In genomic region chr1:18058211-18058971, GRCm38 (mm10) we compare ENCODE assay signal across 8 mouse cellular contexts.
A peak's percentile ranks its signal among the peaks of the same experiment; 100 is the strongest.
DNase-seq lines count a peak whose midpoint lies in the region; ATAC-seq and TF ChIP-seq lines count a peak whose summit lies in the region.

No protein-coding gene starts in this region.

- under 1% methylated on average over 76 of the region's 77 CpGs for WGBS in forebrain, embryonic 16.5 days
- WGBS in midbrain, embryonic 15.5 days, result under 1% methylated on average over 75 of the region's 77 CpGs

- peak overlapping the region; percentile 95 for H3K4me2 ChIP-seq in forebrain, embryonic 16.5 days (ENCODE audit: low read length)
- peak overlapping the region; percentile 96 for H3K4me2 ChIP-seq in midbrain, embryonic 15.5 days

- DNase-seq in cerebellum, adult 18-20 months, result peak; percentile 6 to 7
- DNase-seq in cerebellum, adult 11-12 months, result no peak
- DNase-seq in ZHBTc4 (ENCODE audit: low read depth, low spot score), result peak; percentile 68
- peak; percentile 40 to 43 for DNase-seq in left cerebral cortex, adult 2 months (ENCODE audit: extremely low spot score in 1 of 2, low spot score in 2 of 2)
- no peak for DNase-seq in urinary bladder, postnatal 10 days (ENCODE audit: low spot score)

- no peak for TF ChIP-seq CTCF in left cerebral cortex, adult 2 months (IDR thresholded peaks at IDR 0.05)

- H3K27me3 ChIP-seq in forebrain, embryonic 16.5 days (replicated peaks; ENCODE audit: control insufficient read depth, insufficient read depth, low read length), result peaks cover 20% of the 10 kb centered on the region; the same call in 1 of the 2 replicates
- H3K27me3 ChIP-seq in midbrain, embryonic 15.5 days (replicated peaks), result peaks cover 13% of the 10 kb centered on the region

- no peaks in the 10 kb centered on the region for H3K36me3 ChIP-seq in forebrain, embryonic 16.5 days (ENCODE audit: control insufficient read depth, insufficient read depth)
- H3K36me3 ChIP-seq in midbrain, embryonic 15.5 days (replicated peaks), result no peaks in the 10 kb centered on the region

- intact Hi-C loops in left cerebral cortex, adult 2 months (cut with DNase I), result no loop called here

- no peaks in the 10 kb centered on the region for H3K9me3 ChIP-seq in forebrain, embryonic 16.5 days (ENCODE audit: control insufficient read depth, low read length)
- H3K9me3 ChIP-seq in midbrain, embryonic 15.5 days, result no peaks in the 10 kb centered on the region

- ATAC-seq in forebrain, embryonic 16.5 days, result peak; percentile 80
- ATAC-seq in midbrain, embryonic 15.5 days (replicated peaks), result peak; percentile 89
- ATAC-seq in erythroblast, adult 5-6 weeks (replicated peaks; ENCODE audit: low FRiP score, poor library complexity, severe bottlenecking), result no peak

- peak overlapping the region; percentile 65 for H3K27ac ChIP-seq in forebrain, embryonic 16.5 days (ENCODE audit: low read length)
- 0 out of 2 replicates have a peak overlapping the region, but pooled peaks have one; percentile 24 for H3K27ac ChIP-seq in left cerebral cortex, adult 2 months
- peak overlapping the region; percentile 74 for H3K27ac ChIP-seq in midbrain, embryonic 15.5 days

- peaks cover 12% of the 10 kb centered on the region for H3K4me1 ChIP-seq in forebrain, embryonic 16.5 days (replicated peaks; ENCODE audit: control insufficient read depth, insufficient read depth, low read length)
- H3K4me1 ChIP-seq in midbrain, embryonic 15.5 days, result peaks cover 14% of the 10 kb centered on the region

- peak overlapping the region; percentile 79 for H3K4me3 ChIP-seq in forebrain, embryonic 16.5 days (replicated peaks; ENCODE audit: low read length)
- H3K4me3 ChIP-seq in left cerebral cortex, adult 2 months, result peak overlapping the region; percentile 50
- H3K4me3 ChIP-seq in midbrain, embryonic 15.5 days, result peak overlapping the region; percentile 71

- H3K9ac ChIP-seq in forebrain, embryonic 16.5 days (replicated peaks; ENCODE audit: low read depth, low read length), result peak overlapping the region; percentile 88
- peak overlapping the region; percentile 67 for H3K9ac ChIP-seq in midbrain, embryonic 15.5 days

Comparison
In these comparisons a context has a peak if more than half of its experiments do, and no peak if none do; other contexts are left out.
1. DNase-seq: peak in cerebellum, adult 18-20 months (2 of 2), ZHBTc4 (single experiment) and left cerebral cortex, adult 2 months (2 of 2); none in cerebellum, adult 11-12 months (single experiment) and urinary bladder, postnatal 10 days (single experiment).
2. H3K27ac ChIP-seq: peak in every context shown above with its lines; median percentile 74 in midbrain, embryonic 15.5 days; 65 in forebrain, embryonic 16.5 days; 24 in left cerebral cortex, adult 2 months.
3. Peak in every context shown above with its lines, with median percentiles within 50 percentile points of each other: H3K4me3 ChIP-seq.